In genomic region chr17:71874077-71874476, GRCm38 (mm10) we compare ENCODE assay signal across 9 mouse cellular contexts.
DNase-seq lines count a peak whose midpoint lies in the region; ATAC-seq and TF ChIP-seq lines count a peak whose summit lies in the region.
"Had no signal": no experiment of that assay in that cellular context is flagged by ENCODE, and none has a peak within 500 bp of the region (broad histone marks: within the 10 kb centered on the region; RNA-seq: fewer than 3 reads in every experiment).

No protein-coding gene starts in this region.

- DNase-seq in forebrain, postnatal 0 days: peak; percentile 17
- DNase-seq in 416B (ENCODE audit: low read depth): peak; percentile 52
- DNase-seq in adrenal gland, postnatal 14 days: peak; percentile 85
- DNase-seq in embryonic facial prominence, embryonic 11.5 days (ENCODE audit: low spot score): peak; percentile 61
- peak; percentile 54 for DNase-seq in layer of hippocampus, postnatal 10 days (ENCODE audit: low spot score in 2 of 2)
- DNase-seq in thymus, adult 18-20 months: peak; percentile 12 to 19

- no peaks in the 10 kb centered on the region for H3K79me2 ChIP-seq in myocyte (ENCODE audit: control insufficient read depth, insufficient read depth)

- H3K9me3 ChIP-seq in forebrain, postnatal 0 days (ENCODE audit: low read length): no peaks in the 10 kb centered on the region
- peaks cover 3% of the 10 kb centered on the region; the same call in 1 of the 2 replicates for H3K9me3 ChIP-seq in forebrain, embryonic 15.5 days
- no peaks in the 10 kb centered on the region for H3K9me3 ChIP-seq in embryonic facial prominence, embryonic 11.5 days (replicated peaks; ENCODE audit: control insufficient read depth, low read length)
- H3K9me3 ChIP-seq: limb, embryonic 13.5 days had no signal

- no peak overlapping the region for H3K4me3 ChIP-seq in forebrain, postnatal 0 days (ENCODE audit: low read depth, low read length)
- H3K4me3 ChIP-seq in forebrain, embryonic 15.5 days: no peak overlapping the region
- no peak overlapping the region for H3K4me3 ChIP-seq in embryonic facial prominence, embryonic 11.5 days (ENCODE audit: low read depth, low read length)
- no peak overlapping the region for H3K4me3 ChIP-seq in myocyte
- H3K4me3 ChIP-seq: limb, embryonic 13.5 days had no signal

- H3K9ac ChIP-seq in forebrain, postnatal 0 days: no peak overlapping the region
- H3K9ac ChIP-seq in forebrain, embryonic 15.5 days (replicated peaks): no peak overlapping the region
- H3K9ac ChIP-seq in embryonic facial prominence, embryonic 11.5 days (replicated peaks; ENCODE audit: low read length): no peak overlapping the region
- H3K9ac ChIP-seq: limb, embryonic 13.5 days had no signal

- ATAC-seq in forebrain, postnatal 0 days: no peak
- no peak for ATAC-seq in forebrain, embryonic 15.5 days (replicated peaks)
- ATAC-seq in embryonic facial prominence, embryonic 11.5 days (replicated peaks; ENCODE audit: insufficient number of reproducible peaks, low FRiP score, low TSS enrichment, low read depth): no peak

- H3K36me3 ChIP-seq in forebrain, postnatal 0 days (ENCODE audit: insufficient read depth): no peaks in the 10 kb centered on the region
- no peaks in the 10 kb centered on the region for H3K36me3 ChIP-seq in forebrain, embryonic 15.5 days
- H3K36me3 ChIP-seq in embryonic facial prominence, embryonic 11.5 days (replicated peaks; ENCODE audit: control insufficient read depth, insufficient read depth, low read depth, low read length): no peaks in the 10 kb centered on the region
- H3K36me3 ChIP-seq in myocyte (ENCODE audit: control insufficient read depth, insufficient read depth): no peaks in the 10 kb centered on the region
- H3K36me3 ChIP-seq: limb, embryonic 13.5 days had no signal

- H3K4me2 ChIP-seq in forebrain, postnatal 0 days (ENCODE audit: low read depth): no peak overlapping the region
- no peak overlapping the region for H3K4me2 ChIP-seq in forebrain, embryonic 15.5 days (replicated peaks)
- no peak overlapping the region for H3K4me2 ChIP-seq in embryonic facial prominence, embryonic 11.5 days (ENCODE audit: low read depth, low read length)
- no peak overlapping the region for H3K4me2 ChIP-seq in myocyte (ENCODE audit: low read depth)
- H3K4me2 ChIP-seq: limb, embryonic 13.5 days had no signal

- TF ChIP-seq CTCF in forebrain, postnatal 0 days (IDR thresholded peaks at IDR 0.05; ENCODE audit: low read depth): peak; percentile 70

- no peak for TF ChIP-seq POLR2A in myocyte (IDR thresholded peaks at IDR 0.05; ENCODE audit: insufficient read length, low read depth)

- WGBS in forebrain, postnatal 0 days: 32% methylated on average over 6 of the region's 6 CpGs
- 40% methylated on average over 6 of the region's 6 CpGs for WGBS in forebrain, embryonic 15.5 days
- WGBS in embryonic facial prominence, embryonic 11.5 days: 40% methylated on average over 6 of the region's 6 CpGs

- no peak overlapping the region for H3K27ac ChIP-seq in forebrain, postnatal 0 days (ENCODE audit: low read depth, low read length)
- no peak overlapping the region for H3K27ac ChIP-seq in forebrain, embryonic 15.5 days (replicated peaks)
- no peak overlapping the region for H3K27ac ChIP-seq in embryonic facial prominence, embryonic 11.5 days (replicated peaks; ENCODE audit: low read depth, low read length)
- H3K27ac ChIP-seq: limb, embryonic 13.5 days had no signal

- H3ac ChIP-seq in myocyte (ENCODE audit: control insufficient read depth, insufficient read length): no peak overlapping the region

- no peaks in the 10 kb centered on the region for H3K27me3 ChIP-seq in forebrain, postnatal 0 days (ENCODE audit: insufficient read depth, low read length)
- H3K27me3 ChIP-seq in forebrain, embryonic 15.5 days: no peaks in the 10 kb centered on the region
- H3K27me3 ChIP-seq in embryonic facial prominence, embryonic 11.5 days (ENCODE audit: control insufficient read depth, insufficient read depth, low read length): no peaks in the 10 kb centered on the region
- no peaks in the 10 kb centered on the region for H3K27me3 ChIP-seq in myocyte (ENCODE audit: control insufficient read depth, insufficient read depth, insufficient read length)
- H3K27me3 ChIP-seq: limb, embryonic 13.5 days had no signal

- no peaks in the 10 kb centered on the region for H3K4me1 ChIP-seq in forebrain, postnatal 0 days (ENCODE audit: insufficient read depth)
- peaks cover 5% of the 10 kb centered on the region for H3K4me1 ChIP-seq in forebrain, embryonic 15.5 days
- peaks cover 3% of the 10 kb centered on the region for H3K4me1 ChIP-seq in embryonic facial prominence, embryonic 11.5 days (ENCODE audit: control insufficient read depth, insufficient read depth, low read length)
- H3K4me1 ChIP-seq: limb, embryonic 13.5 days had no signal

TF ChIP-seq in myocyte, 11 proteins besides CTCF, POLR2A, EP300 and RAD21:
- TF ChIP-seq REST (IDR thresholded peaks at IDR 0.05; ENCODE audit: insufficient read depth, insufficient read length) (no peak), USF1 (IDR thresholded peaks at IDR 0.05; ENCODE audit: low read depth) (peak; percentile 80), SRF (IDR thresholded peaks at IDR 0.05; ENCODE audit: control insufficient read depth, insufficient read length, low read depth) (no peak)

Comparison
In these comparisons a context has a peak if more than half of its experiments do, and no peak if none do; other contexts are left out.
1. DNase-seq: peak in every context shown above with its lines; median percentile 85 in adrenal gland, postnatal 14 days; 61 in embryonic facial prominence, embryonic 11.5 days; 54 in layer of hippocampus, postnatal 10 days; 52 in 416B; 17 in forebrain, postnatal 0 days; 16 in thymus, adult 18-20 months.